Mouse (Mus musculus): ENCODE data around the gene Lrrc17.
A peak's percentile ranks its signal among the peaks of the same experiment; 100 is the strongest.

DNA sequence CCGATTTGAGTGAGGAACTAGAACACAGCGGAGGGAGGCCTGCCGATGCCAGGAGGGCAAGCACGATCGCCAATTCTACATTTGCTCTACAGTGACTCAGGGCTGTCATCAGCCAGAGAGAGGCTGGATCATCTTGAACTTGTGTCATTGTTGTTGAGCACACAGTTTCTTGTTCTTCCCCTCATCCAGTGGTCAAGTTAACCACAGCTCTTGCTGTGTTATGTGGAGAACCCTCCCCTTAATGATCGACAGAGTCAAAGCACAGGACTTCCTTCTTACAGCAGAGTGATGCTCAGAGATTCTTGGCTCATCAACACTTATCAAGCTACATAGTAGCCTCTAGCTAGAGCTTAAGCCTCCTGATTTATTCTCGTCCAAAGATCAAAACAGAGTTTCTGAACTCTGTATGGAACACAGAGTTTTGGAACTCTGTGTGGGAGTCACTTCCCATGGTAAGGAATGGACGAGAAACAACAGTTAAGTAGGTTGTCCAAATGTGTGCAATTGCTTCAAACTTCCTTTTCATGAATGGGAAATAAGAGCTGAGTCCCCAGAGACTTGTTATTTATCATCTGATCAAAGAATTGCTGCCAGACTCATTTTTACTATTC, 14.1 kb upstream of the Lrrc17 start:
- TF ChIP-seq POLR2A (IDR thresholded peaks at IDR 0.05; ENCODE audit: insufficient read length, low read depth) (no peak), REST (IDR thresholded peaks at IDR 0.05; ENCODE audit: insufficient read depth, insufficient read length) (no peak), MAX (IDR thresholded peaks at IDR 0.05; ENCODE audit: low read depth) (no peak), POLR2AphosphoS2 (IDR thresholded peaks at IDR 0.05; ENCODE audit: insufficient read length, low read depth) (no peak), USF1 (IDR thresholded peaks at IDR 0.05; ENCODE audit: low read depth) (no peak), TCF12 (IDR thresholded peaks at IDR 0.05; ENCODE audit: insufficient read depth, poor library complexity, severe bottlenecking) (no peak), E2F4 (IDR thresholded peaks at IDR 0.05; ENCODE audit: insufficient read depth) (no peak), MYOD1 (IDR thresholded peaks at IDR 0.05; ENCODE audit: control insufficient read depth in 1 of 3, insufficient read length in 2 of 3, low read depth in 2 of 3) (peak in 1 of 3 experiments; percentile 13)

Data from myocyte (in vitro differentiated cells).